Mouse (Mus musculus): ENCODE results near the gene Ube2c. TPM values are rescaled to one million over a fixed set of nuclear protein-coding genes. Genes with fewer than 3 reads are reported as not detected.

The Ube2c gene
- total and polyA plus RNA-seq, 3 experiments = 177 to 365 (median 257) TPM

- H3K36me3 ChIP-seq (ENCODE audit: control insufficient read depth in 1 of 2, insufficient read depth in 2 of 2, low read length in 2 of 2) = peaks cover 0 to 20% of the 10 kb centered on the region in 2 experiments; a peak in 2 of 4 replicates
- H3K4me1 ChIP-seq (ENCODE audit: control insufficient read depth in 1 of 2, insufficient read depth in 2 of 2, low read length in 2 of 2) = peaks cover 2 to 27% of the 10 kb centered on the region in 2 experiments; a peak in 3 of 4 replicates
- DNase-seq (ENCODE audit: low read depth, low spot score) = peak; percentile 98
- H3K9ac ChIP-seq (ENCODE audit: control insufficient read depth, low read depth, low read length, poor library complexity, severe bottlenecking) = peak within 1 kb of the TSS; percentile 73
- H3K27ac ChIP-seq (ENCODE audit: control insufficient read depth, low read depth, low read length) = peak within 1 kb of the TSS; percentile 59
- H3K79me2 ChIP-seq (ENCODE audit: control insufficient read depth, insufficient read depth, low read length, poor library complexity) = peaks cover 4% of the 10 kb centered on the region
- H3K27me3 ChIP-seq (ENCODE audit: control insufficient read depth in 1 of 2, insufficient read depth in 2 of 2, low read length in 2 of 2) = no peaks in the 10 kb centered on the region
- peak within 1 kb of the TSS; percentile 77 to 80 for H3K4me3 ChIP-seq (ENCODE audit: control insufficient read depth in 1 of 2, insufficient read depth in 1 of 2, low read depth in 2 of 2, low read length in 2 of 2)
- H3K9me3 ChIP-seq (replicated peaks; ENCODE audit: insufficient read depth, low read length) = no peaks in the 10 kb centered on the region
- TF ChIP-seq MYC (IDR thresholded peaks at IDR 0.05; ENCODE audit: low read depth, low read length) (no peak), BHLHE40 (IDR thresholded peaks at IDR 0.05; ENCODE audit: borderline replicate concordance, low read depth, low read length) (no peak), POLR2A (IDR thresholded peaks at IDR 0.05; ENCODE audit: control insufficient read depth in 1 of 2, insufficient read depth in 1 of 2, low read depth in 1 of 2, low read length in 2 of 2, poor library complexity in 1 of 2) (peak; percentile 75 to 76; a peak in 3 of 4 replicates), UBTF (IDR thresholded peaks at IDR 0.05; ENCODE audit: borderline replicate concordance, insufficient read depth, low read depth, low read length) (no peak), ZKSCAN1 (IDR thresholded peaks at IDR 0.05; ENCODE audit: low read depth, low read length) (no peak), MXI1 (IDR thresholded peaks at IDR 0.05; ENCODE audit: low read depth, low read length) (peak; percentile 84), USF1 (IDR thresholded peaks at IDR 0.05; ENCODE audit: low read depth, low read length) (no peak), MAFK (IDR thresholded peaks at IDR 0.05; ENCODE audit: borderline replicate concordance, low read depth, low read length) (no peak), HCFC1 (IDR thresholded peaks at IDR 0.05; ENCODE audit: low read depth, low read length) (peak; percentile 76), KAT2A (conservative IDR thresholded peaks at IDR 0.05; ENCODE audit: low read depth, low read length) (no peak), ZMIZ1 (IDR thresholded peaks at IDR 0.05; ENCODE audit: low read depth, low read length) (peak; percentile 59; the same call in 1 of the 2 replicates), JUND (IDR thresholded peaks at IDR 0.05; ENCODE audit: low read depth, low read length) (no peak), ZC3H11A (IDR thresholded peaks at IDR 0.05; ENCODE audit: low read depth, low read length) (no peak), MAX (IDR thresholded peaks at IDR 0.05; ENCODE audit: low read length) (peak; percentile 20; the same call in 1 of the 2 replicates), ZNF384 (IDR thresholded peaks at IDR 0.05; ENCODE audit: low read depth, low read length) (no peak), ELF1 (IDR thresholded peaks at IDR 0.05; ENCODE audit: low read depth, low read length) (peak; percentile 83), TCF12 (IDR thresholded peaks at IDR 0.05; ENCODE audit: low read depth, low read length) (peak; percentile 61), GABPA (IDR thresholded peaks at IDR 0.05; ENCODE audit: low read depth, low read length) (no peak), TBP (IDR thresholded peaks at IDR 0.05; ENCODE audit: low read depth, low read length) (no peak), SMC3 (IDR thresholded peaks at IDR 0.05; ENCODE audit: low read depth, low read length) (no peak), GATA1 (IDR thresholded peaks at IDR 0.05; ENCODE audit: low read depth, low read length) (no peak), RAD21 (IDR thresholded peaks at IDR 0.05; ENCODE audit: low read depth, low read length) (no peak), MAZ (IDR thresholded peaks at IDR 0.05; ENCODE audit: low read depth, low read length) (no peak), E2F4 (IDR thresholded peaks at IDR 0.05; ENCODE audit: borderline replicate concordance, low read depth, low read length) (no peak), RCOR1 (IDR thresholded peaks at IDR 0.05; ENCODE audit: low read depth, low read length) (peak; percentile 9; the same call in 1 of the 2 replicates), EP300 (IDR thresholded peaks at IDR 0.05; ENCODE audit: low read depth in 1 of 2, low read length in 2 of 2) (no peak), NRF1 (IDR thresholded peaks at IDR 0.05; ENCODE audit: insufficient read depth, low read depth, low read length, poor library complexity, severe bottlenecking) (no peak), ETS1 (IDR thresholded peaks at IDR 0.05; ENCODE audit: low read depth, low read length) (no peak), NELFE (IDR thresholded peaks at IDR 0.05; ENCODE audit: low read depth, low read length) (peak; percentile 71; the same call in 1 of the 2 replicates), CHD1 (IDR thresholded peaks at IDR 0.05; ENCODE audit: low read depth, low read length) (no peak), POLR2AphosphoS2 (IDR thresholded peaks at IDR 0.05; ENCODE audit: low read length) (peak; percentile 83; the same call in 1 of the 2 replicates), SIN3A (IDR thresholded peaks at IDR 0.05; ENCODE audit: low read length) (peak; percentile 64), MYB (IDR thresholded peaks at IDR 0.05; ENCODE audit: low read depth, low read length) (no peak), CHD2 (IDR thresholded peaks at IDR 0.05; ENCODE audit: low read length) (peak; percentile 58), MEF2A (IDR thresholded peaks at IDR 0.05; ENCODE audit: extremely low read depth, insufficient replicate concordance, low read depth, low read length, poor library complexity, severe bottlenecking) (no peak), POLR2AphosphoS5 (IDR thresholded peaks at IDR 0.05; ENCODE audit: borderline replicate concordance, low read depth, low read length) (no peak), USF2 (IDR thresholded peaks at IDR 0.05; ENCODE audit: borderline replicate concordance in 1 of 2, insufficient read depth in 1 of 2, low read depth in 1 of 2, low read length in 2 of 2) (no peak)
Observed at GRCm38 (mm10) chr2:164822636-164823165, 53.0 kb downstream of the Ube2c start, which contains the start of gene Zswim1. Gene Zswim1, plus strand, starts transcription at chr2:164822686.

Data from MEL (cell line).